Mouse (Mus musculus) stomach, embryonic 16.5 days (tissue): ENCODE data around the gene Dhx40. TPM values are rescaled to one million over a fixed set of nuclear protein-coding genes. Genes with fewer than 3 reads are reported as not detected.

Source experiments
- ATAC-seq: fragments of 200-750 bp; cut with Nextera tagmentation; 2 replicates; pipeline ENCODE4 v1.8.0; 2017; ENCODE audit warnings: moderate number of reproducible peaks, moderate TSS enrichment; ENCODE audit not compliant: insufficient read depth, low FRiP score
- H3K27ac ChIP-seq: fragments of 300-500 bp; sonication (generic); 2 replicates; pipeline ENCODE4 v1.5.1; 2014; ENCODE audit warnings: low read length
- H3K27me3 ChIP-seq: fragments of 300-500 bp; sonication (generic); 2 replicates; pipeline ENCODE4 v1.6.1; 2014; ENCODE audit warnings: low read length, control low read depth, mixed read lengths; ENCODE audit not compliant: control insufficient read depth, insufficient read depth
- H3K36me3 ChIP-seq: fragments of 300-500 bp; sonication (generic); 2 replicates; pipeline ENCODE4 v1.6.1; 2014; ENCODE audit warnings: low read length; ENCODE audit not compliant: control insufficient read depth, insufficient read depth
- H3K4me1 ChIP-seq: fragments of 300-500 bp; sonication (generic); 2 replicates; pipeline ENCODE4 v1.6.1; 2014; ENCODE audit warnings: low read length, control low read depth, mixed read lengths; ENCODE audit not compliant: control insufficient read depth, insufficient read depth
- H3K4me2 ChIP-seq: fragments of 300-500 bp; sonication (generic); 2 replicates; pipeline ENCODE4 v1.6.1; 2014; ENCODE audit warnings: low read depth, low read length, mixed read lengths
- H3K4me3 ChIP-seq: fragments of 300-500 bp; sonication (generic); replicated peaks from 2 replicates; pipeline ENCODE4 v1.5.1; 2014; ENCODE audit warnings: mild to moderate bottlenecking, low read length
- H3K9ac ChIP-seq: fragments of 300-500 bp; sonication (generic); 2 replicates; pipeline ENCODE4 v1.6.1; 2014; ENCODE audit warnings: low read length
- H3K9me3 ChIP-seq: fragments of 300-500 bp; sonication (generic); replicated peaks from 2 replicates; pipeline ENCODE4 v1.6.1; 2016; ENCODE audit warnings: low read length, control low read depth; ENCODE audit not compliant: control insufficient read depth
- WGBS: fragments of 180-500 bp; shearing (Covaris S2); extraction: QIAGEN DNeasy Blood & Tissue Kit; methylation state at CpG from one replicate; pipeline ENCODE4 v1.1.7; 2014; 5-methylcytosine and 5-hydroxymethylcytosine counted together
- polyA plus RNA-seq: library from polyadenylated mRNA; unstranded; fragments of >200 nt; fragmentation: Nextera tagmentation; extraction: Ambion mirVana; gene quantifications from 2 replicates; pipeline ENCODE4 v1.2.1, GENCODE M21; 2015

Gene Dhx40
- polyA plus RNA-seq, 1 experiment from 2014 or later = 17.7 TPM

DNA sequence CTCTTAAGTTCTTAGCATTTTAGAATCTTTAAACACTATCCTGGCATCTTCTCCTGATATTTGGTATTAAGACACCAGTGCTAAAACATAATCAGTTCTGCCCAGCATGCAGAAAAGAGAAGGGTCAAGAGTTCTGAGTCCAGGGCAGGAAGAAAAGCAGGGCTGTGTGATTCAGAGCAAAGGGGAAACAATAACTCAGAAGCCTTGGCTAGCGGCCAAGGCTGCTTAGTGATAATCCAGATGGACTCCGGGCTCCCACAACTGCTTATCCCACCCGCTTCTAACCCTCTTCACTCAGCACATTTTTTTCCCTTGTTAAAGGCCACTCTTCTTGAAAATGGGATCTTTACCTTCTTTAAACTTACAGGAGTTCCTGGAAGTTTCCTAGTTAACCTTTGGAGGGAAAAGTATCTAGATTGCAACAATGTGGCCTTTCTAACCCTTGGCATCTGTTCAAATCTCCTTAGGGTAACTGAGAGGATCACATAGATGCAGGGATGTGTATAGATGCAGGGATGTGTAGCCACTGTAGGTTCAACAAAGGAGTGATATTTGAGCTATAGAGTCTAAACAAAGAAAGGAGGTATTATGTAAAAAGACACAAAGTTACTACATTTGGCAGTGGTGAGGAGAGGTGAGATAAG, 33.1 kb upstream of the Dhx40 start:
- no peaks in the 10 kb centered on the region for H3K27me3 ChIP-seq
- peak; percentile 72; the same call in 1 of the 2 replicates for ATAC-seq
- H3K4me2 ChIP-seq = no peak overlapping the region
- 3% methylated on average over 3 of the region's 3 CpGs for WGBS
- H3K27ac ChIP-seq = no peak overlapping the region
- no peak overlapping the region for H3K4me3 ChIP-seq
- no peak overlapping the region for H3K9ac ChIP-seq
- peaks cover 7% of the 10 kb centered on the region; the same call in 1 of the 2 replicates for H3K4me1 ChIP-seq
- no peaks in the 10 kb centered on the region for H3K36me3 ChIP-seq
- H3K9me3 ChIP-seq = no peaks in the 10 kb centered on the region

DNA sequence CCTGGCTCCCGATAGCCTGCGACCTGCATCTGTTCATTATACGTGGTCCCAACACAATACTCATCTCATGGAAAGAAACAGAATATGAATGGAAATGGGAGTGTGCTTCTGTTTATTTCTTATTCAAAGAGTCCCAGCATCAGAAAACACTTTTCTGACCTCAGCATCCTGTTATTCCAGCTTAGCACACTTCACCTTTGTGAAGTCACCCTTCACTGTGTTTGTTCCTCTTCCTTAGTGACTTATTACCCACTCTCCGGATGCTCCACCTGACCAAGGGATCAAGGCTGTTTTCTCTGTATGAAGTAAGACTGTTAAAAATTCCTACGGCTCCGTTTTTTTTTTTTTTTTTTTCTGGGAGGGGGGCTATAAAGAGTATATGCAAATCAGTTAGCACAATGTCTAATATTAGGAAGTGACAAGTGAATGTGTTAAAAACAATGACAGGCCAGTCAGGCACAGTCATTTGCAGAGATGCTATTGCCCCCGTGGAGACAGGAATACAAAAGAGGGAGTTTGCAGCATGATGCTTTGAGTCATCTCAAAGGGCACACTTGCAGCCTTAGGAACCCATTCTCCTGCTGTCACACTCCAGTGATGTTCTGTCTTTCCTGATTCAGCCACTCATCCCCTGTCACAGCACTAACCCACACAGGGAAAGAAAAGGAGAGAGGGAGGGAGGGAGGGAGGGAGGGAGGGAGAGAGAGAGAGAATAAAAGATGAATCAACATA, 32.3 kb upstream of the Dhx40 start:
- 48% methylated on average over 7 of the region's 7 CpGs for WGBS
- ATAC-seq = no peak

DNA sequence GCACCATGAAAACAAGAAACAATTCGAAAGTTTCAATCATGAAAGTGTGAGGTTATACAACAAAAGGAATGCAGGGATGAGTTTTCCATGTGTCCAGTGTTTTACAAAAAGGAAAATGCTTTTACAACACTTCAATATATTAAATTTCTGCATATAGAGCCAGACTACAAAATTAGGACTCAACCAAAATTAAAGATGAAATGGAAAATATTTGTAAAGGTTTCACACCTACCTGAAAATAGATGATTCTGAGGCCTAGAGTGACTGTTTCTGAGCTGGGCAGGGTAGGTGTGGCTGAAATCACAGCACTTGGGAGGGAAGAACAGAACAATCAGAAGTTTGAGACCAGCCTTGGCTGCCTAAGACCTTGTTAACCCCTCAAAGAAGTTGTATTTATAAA, 31.2 kb upstream of the Dhx40 start:
- peaks cover 7% of the 10 kb centered on the region; the same call in 1 of the 2 replicates for H3K4me1 ChIP-seq
- no peaks in the 10 kb centered on the region for H3K36me3 ChIP-seq
- no peak for ATAC-seq
- no peak overlapping the region for H3K4me2 ChIP-seq
- no peak overlapping the region for H3K9ac ChIP-seq
- WGBS = 88% methylated on average over 1 of the region's 1 CpGs
- no peaks in the 10 kb centered on the region for H3K27me3 ChIP-seq
- H3K27ac ChIP-seq = no peak overlapping the region
- H3K4me3 ChIP-seq = no peak overlapping the region
- H3K9me3 ChIP-seq = no peaks in the 10 kb centered on the region

More for the DNA sequence above, 32.3 kb upstream of the Dhx40 start:
- Histone ChIP-seq H3K9ac (no peak overlapping the region), H3K36me3 (no peaks in the 10 kb centered on the region), H3K4me3 (no peak overlapping the region), H3K27ac (0 out of 2 replicates have a peak overlapping the region, but pooled peaks have one; percentile 21), H3K9me3 (no peaks in the 10 kb centered on the region), H3K4me2 (no peak overlapping the region), H3K4me1 (peaks cover 7% of the 10 kb centered on the region; the same call in 1 of the 2 replicates), H3K27me3 (no peaks in the 10 kb centered on the region)

DNA sequence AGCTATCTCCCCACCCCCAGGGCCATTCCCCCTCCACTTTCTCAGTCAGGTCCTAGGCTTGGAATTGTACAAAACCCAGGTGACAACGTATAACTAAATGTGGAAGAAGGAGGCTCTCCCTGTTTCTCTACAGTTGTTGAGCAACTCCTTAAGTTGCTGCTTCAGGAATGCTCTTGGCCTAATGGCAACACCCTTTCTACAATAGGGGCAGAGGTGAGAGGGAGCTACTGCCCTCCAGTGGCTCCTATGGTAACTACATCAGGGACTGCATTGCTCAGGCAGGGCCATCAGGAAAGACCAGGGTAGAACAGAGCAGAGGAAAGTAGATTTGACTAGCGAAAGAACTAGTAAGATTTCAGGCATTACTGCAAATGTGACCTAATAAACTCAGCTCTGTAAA, 28.8 kb upstream of the Dhx40 start:
- H3K27ac ChIP-seq = no peak overlapping the region
- H3K9ac ChIP-seq = no peak overlapping the region
- H3K36me3 ChIP-seq = no peaks in the 10 kb centered on the region
- no peak overlapping the region for H3K4me2 ChIP-seq
- peaks cover 7% of the 10 kb centered on the region; the same call in 1 of the 2 replicates for H3K4me1 ChIP-seq
- H3K9me3 ChIP-seq = no peaks in the 10 kb centered on the region
- WGBS = 53% methylated on average over 2 of the region's 2 CpGs
- H3K4me3 ChIP-seq = no peak overlapping the region
- H3K27me3 ChIP-seq = no peaks in the 10 kb centered on the region
- ATAC-seq = peak; percentile 72; the same call in 1 of the 2 replicates

DNA sequence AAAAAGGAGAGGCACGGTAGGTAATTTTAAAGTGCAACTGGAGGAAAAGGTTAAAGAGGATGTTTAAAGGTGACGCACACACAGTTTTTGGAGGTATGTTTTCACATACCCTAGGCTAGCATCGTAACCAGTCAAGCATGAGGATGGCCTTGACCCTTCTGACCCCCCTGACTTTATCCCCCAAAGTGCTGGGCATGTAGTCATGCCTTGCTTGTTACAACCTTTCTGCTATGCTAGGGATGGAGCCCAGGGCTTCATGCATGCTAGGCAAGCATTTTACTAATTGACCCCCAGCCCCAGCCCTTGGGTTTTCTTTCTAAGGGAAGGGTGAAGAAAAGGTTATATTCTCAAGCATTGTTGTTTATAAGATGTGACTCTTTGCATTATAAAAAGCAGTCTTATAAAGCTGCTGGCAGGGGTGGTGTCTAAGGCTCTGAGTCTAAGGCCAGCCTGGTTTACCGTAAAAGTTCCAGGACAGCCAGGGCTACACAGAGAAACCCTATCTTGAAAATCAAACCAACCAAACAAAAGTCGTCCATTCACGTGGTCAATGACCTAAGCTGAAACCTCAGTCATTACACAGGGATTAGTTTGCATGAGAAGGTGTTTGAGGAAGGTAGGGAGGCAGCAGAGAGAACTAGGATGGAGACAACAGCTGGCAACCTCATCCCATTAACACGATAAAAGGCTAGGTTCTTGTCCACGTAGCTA, 27.2 kb upstream of the Dhx40 start:
- no peaks in the 10 kb centered on the region for H3K4me1 ChIP-seq
- H3K9me3 ChIP-seq = no peaks in the 10 kb centered on the region
- WGBS = 56% methylated on average over 8 of the region's 8 CpGs

DNA sequence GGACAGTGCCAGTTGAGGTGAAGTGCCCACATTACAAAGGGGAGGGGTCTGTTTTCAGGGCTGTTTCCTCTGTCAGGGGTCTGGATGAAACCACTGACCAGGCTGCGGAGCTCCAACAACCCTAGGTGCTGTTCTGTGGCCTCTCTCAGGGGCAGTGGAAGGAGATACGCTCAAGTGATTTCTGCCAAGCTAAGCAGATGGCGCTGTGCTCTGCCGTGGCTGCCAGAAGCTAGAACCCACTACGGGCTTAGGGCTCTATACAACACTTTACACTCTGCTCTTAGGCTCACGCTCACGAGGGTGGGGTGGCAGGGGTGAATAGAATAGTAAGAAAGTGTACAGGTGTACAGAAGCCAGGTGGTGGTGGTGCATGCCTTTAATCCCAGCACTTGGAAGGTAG, 26.5 kb upstream of the Dhx40 start:
- Histone ChIP-seq H3K4me1 (no peaks in the 10 kb centered on the region), H3K36me3 (no peaks in the 10 kb centered on the region), H3K4me3 (no peak overlapping the region), H3K9ac (no peak overlapping the region), H3K27ac (no peak overlapping the region), H3K9me3 (no peaks in the 10 kb centered on the region), H3K4me2 (no peak overlapping the region), H3K27me3 (no peaks in the 10 kb centered on the region)
- ATAC-seq = no peak
- whole genome bisulfite sequencing = 80% methylated on average over 7 of the region's 7 CpGs

More for the DNA sequence above, 27.2 kb upstream of the Dhx40 start:
- Histone ChIP-seq H3K27ac (no peak overlapping the region), H3K4me2 (no peak overlapping the region), H3K36me3 (no peaks in the 10 kb centered on the region), H3K9ac (no peak overlapping the region), H3K27me3 (no peaks in the 10 kb centered on the region), H3K4me3 (no peak overlapping the region)
- ATAC-seq = no peak

DNA sequence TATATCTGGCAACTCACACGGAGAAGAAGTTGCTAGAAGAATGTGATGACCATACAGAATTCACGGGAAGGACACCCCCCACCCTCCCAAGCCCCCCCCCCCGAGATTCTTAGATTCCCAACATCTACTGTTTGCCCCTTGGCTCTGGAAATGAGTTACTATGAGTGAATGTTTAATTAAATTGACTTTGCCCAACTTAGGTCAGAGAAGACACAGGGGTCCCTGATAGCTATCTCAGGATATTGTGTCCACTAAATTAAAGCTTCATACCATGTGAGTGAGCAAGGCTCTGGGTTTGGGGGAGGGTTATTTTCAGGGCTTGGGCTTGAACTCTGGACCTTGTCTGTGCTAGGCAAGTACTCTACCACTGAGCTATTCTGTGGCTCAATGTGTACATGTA, 25.6 kb upstream of the Dhx40 start:
- Histone ChIP-seq H3K36me3 (no peaks in the 10 kb centered on the region), H3K9me3 (no peaks in the 10 kb centered on the region), H3K27me3 (no peaks in the 10 kb centered on the region), H3K27ac (no peak overlapping the region), H3K9ac (no peak overlapping the region), H3K4me2 (no peak overlapping the region), H3K4me1 (no peaks in the 10 kb centered on the region), H3K4me3 (no peak overlapping the region)
- no peak for ATAC-seq
- 54% methylated on average over 3 of the region's 3 CpGs for WGBS

DNA sequence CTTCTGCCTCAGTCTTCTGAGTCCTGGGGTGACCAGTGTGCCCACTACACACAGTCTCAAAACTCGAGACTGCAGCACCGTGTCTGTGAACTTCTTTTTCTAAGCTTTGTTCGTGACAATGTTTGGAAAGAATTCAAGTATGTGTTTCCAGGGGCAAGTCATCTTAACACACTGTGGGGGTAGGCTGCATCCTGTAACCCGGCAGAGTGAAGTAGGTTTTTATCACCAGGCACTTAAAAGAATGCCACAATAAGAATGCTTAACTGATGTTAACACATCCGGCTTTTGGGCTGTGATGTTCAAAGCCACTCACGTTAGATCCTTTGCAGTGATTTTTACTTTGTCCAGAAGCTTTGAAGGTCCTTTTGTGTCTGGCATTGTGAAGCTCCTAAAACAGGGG, 20.9 kb upstream of the Dhx40 start:
- H3K9me3 ChIP-seq = no peaks in the 10 kb centered on the region
- no peak overlapping the region for H3K9ac ChIP-seq
- H3K27ac ChIP-seq = no peak overlapping the region
- no peak for ATAC-seq
- no peaks in the 10 kb centered on the region for H3K27me3 ChIP-seq
- no peak overlapping the region for H3K4me3 ChIP-seq
- no peaks in the 10 kb centered on the region for H3K4me1 ChIP-seq
- no peaks in the 10 kb centered on the region for H3K36me3 ChIP-seq
- 41% methylated on average over 6 of the region's 6 CpGs for WGBS
- no peak overlapping the region for H3K4me2 ChIP-seq
